Mouse (Mus musculus) hindbrain, embryonic 15.5 days (tissue): ENCODE results near the gene Gm20388. TPM values are rescaled to one million over a fixed set of nuclear protein-coding genes. Genes with fewer than 3 reads are reported as not detected.

Experiments
- ATAC-seq: fragments of 200-750 bp; cut with Nextera tagmentation; 2 replicates; pipeline ENCODE4 v1.8.0; 2017; ENCODE audit warnings: low read depth, moderate number of reproducible peaks, moderate TSS enrichment; ENCODE audit not compliant: low FRiP score
- H3K27ac ChIP-seq: fragments of 300-500 bp; sonication (generic); replicated peaks from 2 replicates; pipeline ENCODE4 v1.5.1; 2015; ENCODE audit warnings: mild to moderate bottlenecking, inconsistent platforms
- H3K27me3 ChIP-seq: fragments of 300-500 bp; sonication (generic); 2 replicates; pipeline ENCODE4 v1.6.1; 2015; ENCODE audit warnings: control low read depth, inconsistent platforms
- H3K36me3 ChIP-seq: fragments of 300-500 bp; sonication (generic); 2 replicates; pipeline ENCODE4 v1.6.1; 2015; ENCODE audit warnings: control low read depth, inconsistent platforms
- H3K4me1 ChIP-seq: fragments of 300-500 bp; sonication (generic); replicated peaks from 2 replicates; pipeline ENCODE4 v1.6.1; 2015; ENCODE audit warnings: control low read depth, inconsistent platforms
- H3K4me2 ChIP-seq: fragments of 300-500 bp; sonication (generic); 2 replicates; pipeline ENCODE4 v1.6.1; 2015; ENCODE audit warnings: moderate library complexity, mild to moderate bottlenecking, inconsistent platforms
- H3K4me3 ChIP-seq: fragments of 300-500 bp; sonication (generic); 2 replicates; pipeline ENCODE4 v1.5.1; 2015; ENCODE audit warnings: mild to moderate bottlenecking, inconsistent platforms
- H3K9ac ChIP-seq: fragments of 300-500 bp; sonication (generic); 2 replicates; pipeline ENCODE4 v1.6.1; 2015; ENCODE audit warnings: inconsistent platforms
- H3K9me3 ChIP-seq: fragments of 300-500 bp; sonication (generic); 2 replicates; pipeline ENCODE4 v1.6.1; 2016; ENCODE audit warnings: control low read depth, inconsistent platforms
- WGBS: fragments of 180-500 bp; shearing (Covaris S2); methylation state at CpG from one replicate; pipeline ENCODE4 v1.1.7; 2015; 5-methylcytosine and 5-hydroxymethylcytosine counted together
- polyA plus RNA-seq: library from polyadenylated mRNA; unstranded; fragments of >200 nt; fragmentation: Nextera tagmentation; extraction: Ambion mirVana; gene quantifications from 2 replicates; pipeline ENCODE4 v1.2.1, GENCODE M21; 2015

Gene Gm20388
- polyA plus RNA-seq, 1 experiment from 2014 or later, result 5.4 TPM

- peaks cover 6% of the 10 kb centered on the region; the same call in 1 of the 2 replicates for H3K4me1 ChIP-seq
- 83% methylated on average over 4 of the region's 4 CpGs for WGBS
- no peak overlapping the region for H3K4me3 ChIP-seq
- H3K9me3 ChIP-seq, result no peaks in the 10 kb centered on the region
- no peaks in the 10 kb centered on the region for H3K36me3 ChIP-seq
- no peak for ATAC-seq
- no peak overlapping the region for H3K9ac ChIP-seq
- no peaks in the 10 kb centered on the region for H3K27me3 ChIP-seq
- H3K4me2 ChIP-seq, result no peak overlapping the region
- no peak overlapping the region for H3K27ac ChIP-seq
Measured at GRCm38 (mm10) chr8:121023003-121023402, 1112.4 kb downstream of the Gm20388 start.

DNA sequence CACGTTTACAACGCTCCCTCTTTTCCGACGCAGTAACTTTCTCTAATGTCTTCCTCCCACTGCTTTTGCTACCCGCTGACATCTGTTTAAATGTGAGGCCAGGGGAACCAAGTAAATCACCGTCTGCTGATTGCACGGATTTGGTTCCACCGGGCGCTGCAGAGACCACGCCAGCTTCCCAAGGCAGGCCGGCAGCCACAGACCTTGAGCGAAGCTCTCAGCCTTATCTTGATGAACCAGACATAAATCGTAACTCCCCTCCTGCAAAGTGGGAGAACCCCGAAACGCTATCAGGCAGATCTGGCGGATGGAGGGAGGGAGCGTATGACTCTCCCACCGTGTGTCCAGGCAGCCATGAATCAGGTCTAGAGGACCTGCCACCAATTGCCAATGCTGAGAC is 1113.1 kb downstream of the Gm20388 start:
- Histone ChIP-seq H3K27me3 (no peaks in the 10 kb centered on the region), H3K4me3 (no peak overlapping the region), H3K4me1 (peaks cover 6% of the 10 kb centered on the region; the same call in 1 of the 2 replicates), H3K9me3 (no peaks in the 10 kb centered on the region), H3K9ac (no peak overlapping the region), H3K27ac (no peak overlapping the region), H3K36me3 (no peaks in the 10 kb centered on the region), H3K4me2 (no peak overlapping the region)
- WGBS, result 70% methylated on average over 18 of the region's 18 CpGs
- no peak for ATAC-seq

DNA sequence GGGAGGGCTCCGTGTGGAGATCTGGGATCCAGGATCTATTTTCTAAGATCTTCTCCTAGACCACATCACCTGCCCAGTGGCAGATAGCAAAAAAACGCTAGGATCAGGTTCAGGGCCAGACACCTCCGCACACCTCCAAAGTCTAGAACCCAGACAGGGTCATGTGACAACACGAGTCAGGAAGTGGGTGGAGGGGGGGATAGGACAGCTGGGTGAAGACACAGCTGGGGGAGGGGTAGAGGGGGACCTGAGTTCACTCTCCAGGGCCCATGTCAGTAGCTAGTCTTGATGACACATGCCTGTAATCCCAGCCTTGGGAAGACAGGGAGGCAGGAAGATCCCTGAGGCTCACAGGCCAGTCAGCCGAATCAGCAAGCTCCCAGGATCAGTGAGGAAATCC is 1114.8 kb downstream of the Gm20388 start:
- Histone ChIP-seq H3K4me1 (peaks cover 6% of the 10 kb centered on the region; the same call in 1 of the 2 replicates), H3K9me3 (no peaks in the 10 kb centered on the region), H3K4me2 (no peak overlapping the region), H3K36me3 (no peaks in the 10 kb centered on the region), H3K9ac (no peak overlapping the region), H3K27me3 (no peaks in the 10 kb centered on the region), H3K27ac (no peak overlapping the region), H3K4me3 (no peak overlapping the region)
- WGBS, result 85% methylated on average over 5 of the region's 5 CpGs
- no peak for ATAC-seq

- Histone ChIP-seq H3K27ac (no peak overlapping the region), H3K27me3 (no peaks in the 10 kb centered on the region), H3K4me2 (no peak overlapping the region), H3K4me3 (no peak overlapping the region), H3K9ac (no peak overlapping the region), H3K36me3 (no peaks in the 10 kb centered on the region), H3K9me3 (no peaks in the 10 kb centered on the region), H3K4me1 (peaks cover 6% of the 10 kb centered on the region; the same call in 1 of the 2 replicates)
- WGBS, result 36% methylated on average over 13 of the region's 13 CpGs
- ATAC-seq, result no peak
Measured at GRCm38 (mm10) chr8:121027787-121028186, 1117.1 kb downstream of the Gm20388 start.

GRCm38 (mm10) chr8:121029076-121029475 is 1118.4 kb downstream of the Gm20388 start:
- 81% methylated on average over 6 of the region's 6 CpGs for WGBS

GRCm38 (mm10) chr8:121030496-121031040 is 1119.9 kb downstream of the Gm20388 start:
- Histone ChIP-seq H3K27me3 (no peaks in the 10 kb centered on the region), H3K4me3 (no peak overlapping the region), H3K9me3 (no peaks in the 10 kb centered on the region), H3K36me3 (no peaks in the 10 kb centered on the region), H3K4me1 (peaks cover 6% of the 10 kb centered on the region; the same call in 1 of the 2 replicates), H3K9ac (no peak overlapping the region), H3K4me2 (no peak overlapping the region), H3K27ac (no peak overlapping the region)
- WGBS, result 67% methylated on average over 10 of the region's 10 CpGs
- no peak for ATAC-seq

More at GRCm38 (mm10) chr8:121029076-121029475, 1118.4 kb downstream of the Gm20388 start:
- Histone ChIP-seq H3K4me1 (peaks cover 6% of the 10 kb centered on the region; the same call in 1 of the 2 replicates), H3K4me3 (no peak overlapping the region), H3K9me3 (no peaks in the 10 kb centered on the region), H3K36me3 (no peaks in the 10 kb centered on the region), H3K4me2 (no peak overlapping the region), H3K27me3 (no peaks in the 10 kb centered on the region), H3K27ac (no peak overlapping the region), H3K9ac (no peak overlapping the region)
- ATAC-seq, result no peak

DNA sequence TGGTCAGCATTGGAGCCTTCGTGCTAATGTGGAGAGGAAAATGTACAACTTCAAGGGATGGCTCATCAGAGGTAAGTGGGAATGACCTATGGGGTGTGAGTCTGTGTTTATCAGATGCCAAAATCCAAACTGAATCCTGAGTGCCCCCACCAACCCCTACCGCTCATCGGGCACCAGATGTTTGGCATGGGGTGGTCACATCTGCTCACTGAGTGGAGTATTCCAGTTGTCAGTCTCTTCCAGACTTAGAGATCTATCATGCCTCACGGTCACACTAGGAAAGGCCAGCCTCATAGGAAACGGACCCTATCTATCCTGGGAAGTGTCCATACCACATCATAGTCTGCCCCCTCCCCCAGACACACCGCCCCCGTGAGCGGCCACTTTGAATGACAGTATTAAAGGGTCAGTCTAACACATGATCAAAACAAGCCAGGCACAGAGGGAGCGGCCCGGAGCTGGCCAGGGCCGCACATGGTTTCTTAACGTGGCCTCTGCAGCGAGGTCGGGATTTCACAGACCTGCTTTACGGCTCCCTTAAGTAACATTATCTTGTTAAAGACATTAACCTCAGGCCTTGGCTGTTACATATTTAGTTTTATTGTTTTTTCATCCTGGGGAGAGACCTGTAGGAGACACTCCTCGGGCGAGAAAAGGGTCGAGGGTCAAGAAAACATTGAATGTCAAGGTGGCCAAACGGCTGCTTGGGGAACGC is 1122.8 kb downstream of the Gm20388 start:
- no peaks in the 10 kb centered on the region for H3K4me1 ChIP-seq
- H3K4me2 ChIP-seq, result no peak overlapping the region
- 76% methylated on average over 20 of the region's 20 CpGs for WGBS
- H3K27ac ChIP-seq, result no peak overlapping the region
- H3K4me3 ChIP-seq, result no peak overlapping the region
- no peaks in the 10 kb centered on the region for H3K36me3 ChIP-seq
- H3K9me3 ChIP-seq, result no peaks in the 10 kb centered on the region
- no peak overlapping the region for H3K9ac ChIP-seq
- no peaks in the 10 kb centered on the region for H3K27me3 ChIP-seq
- ATAC-seq, result no peak

GRCm38 (mm10) chr8:121035611-121036010 is 1125.0 kb downstream of the Gm20388 start:
- H3K27ac ChIP-seq, result no peak overlapping the region
- no peaks in the 10 kb centered on the region for H3K27me3 ChIP-seq
- no peaks in the 10 kb centered on the region for H3K4me1 ChIP-seq
- ATAC-seq, result no peak
- H3K9ac ChIP-seq, result no peak overlapping the region
- no peak overlapping the region for H3K4me2 ChIP-seq
- H3K9me3 ChIP-seq, result no peaks in the 10 kb centered on the region
- no peaks in the 10 kb centered on the region for H3K36me3 ChIP-seq
- H3K4me3 ChIP-seq, result no peak overlapping the region
- 79% methylated on average over 8 of the region's 8 CpGs for WGBS

DNA sequence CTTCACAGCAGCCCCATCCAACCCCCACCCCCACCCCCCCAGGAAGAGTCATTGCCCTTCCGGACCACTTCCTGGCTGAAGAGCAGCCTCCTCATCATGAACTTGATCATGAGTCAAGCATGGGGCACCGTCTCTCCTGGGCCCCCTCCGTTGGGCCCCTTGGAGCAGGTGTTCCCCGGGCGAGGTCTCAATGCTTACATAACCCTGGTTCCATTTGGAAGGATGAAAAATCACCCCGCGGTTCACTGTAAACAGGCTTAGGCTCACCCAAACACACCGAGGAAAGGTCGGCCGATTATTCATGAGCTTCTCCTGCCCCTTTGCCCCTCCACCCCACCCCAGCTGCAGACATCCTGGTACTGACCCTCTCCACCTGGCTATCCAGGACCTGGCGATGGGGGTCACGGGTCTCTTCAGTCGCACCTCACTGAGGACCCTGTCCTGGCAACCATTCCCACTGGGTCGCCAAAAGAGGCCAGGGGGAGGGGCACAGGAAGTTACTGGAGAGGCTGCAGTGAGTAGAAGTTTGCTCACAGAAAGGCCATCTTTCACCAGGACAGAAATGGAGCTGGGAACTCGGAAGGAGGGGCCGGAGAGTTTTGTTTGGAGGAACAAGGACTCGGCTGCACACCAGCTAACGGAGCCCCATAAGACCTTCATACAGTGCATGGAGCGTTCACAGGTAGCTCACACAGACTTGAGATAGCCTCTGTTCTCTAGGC is 1133.2 kb downstream of the Gm20388 start:
- Histone ChIP-seq H3K9me3 (no peaks in the 10 kb centered on the region), H3K4me1 (no peaks in the 10 kb centered on the region), H3K4me3 (no peak overlapping the region), H3K9ac (no peak overlapping the region), H3K27ac (no peak overlapping the region), H3K4me2 (no peak overlapping the region), H3K36me3 (no peaks in the 10 kb centered on the region), H3K27me3 (no peaks in the 10 kb centered on the region)
- WGBS, result 66% methylated on average over 19 of the region's 19 CpGs
- ATAC-seq, result no peak

GRCm38 (mm10) chr8:121047441-121047840 is 1136.8 kb downstream of the Gm20388 start:
- ATAC-seq, result no peak
- no peak overlapping the region for H3K9ac ChIP-seq

DNA sequence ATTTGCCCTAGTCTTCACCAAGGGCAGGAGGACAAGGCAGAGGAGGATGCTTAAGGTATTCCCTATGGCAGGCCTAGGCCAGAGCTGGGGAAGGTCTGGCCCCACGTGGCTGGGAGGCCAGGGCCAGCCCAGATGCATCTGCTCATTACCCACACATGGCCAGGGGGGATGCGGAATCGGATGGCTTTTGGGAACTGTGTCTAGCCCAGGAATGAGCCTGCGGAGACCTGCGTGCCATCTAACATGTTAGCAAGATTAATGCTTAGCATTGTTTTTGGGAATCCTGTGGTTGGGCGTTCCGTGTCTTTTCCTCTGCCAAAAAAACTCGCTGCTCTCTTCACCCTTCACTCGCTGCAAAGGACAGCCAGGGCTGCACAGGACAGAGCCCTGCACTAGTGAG is 1147.4 kb downstream of the Gm20388 start:
- Histone ChIP-seq H3K4me3 (no peak overlapping the region), H3K9ac (no peak overlapping the region), H3K9me3 (no peaks in the 10 kb centered on the region), H3K27me3 (peaks cover 10% of the 10 kb centered on the region; the same call in 1 of the 2 replicates), H3K4me2 (no peak overlapping the region), H3K36me3 (no peaks in the 10 kb centered on the region), H3K27ac (no peak overlapping the region), H3K4me1 (peaks cover 12% of the 10 kb centered on the region)
- no peak for ATAC-seq
- WGBS, result 39% methylated on average over 9 of the region's 9 CpGs

More at GRCm38 (mm10) chr8:121047441-121047840, 1136.8 kb downstream of the Gm20388 start:
- Histone ChIP-seq H3K4me1 (no peaks in the 10 kb centered on the region), H3K9me3 (no peaks in the 10 kb centered on the region), H3K27me3 (no peaks in the 10 kb centered on the region), H3K4me3 (no peak overlapping the region), H3K36me3 (no peaks in the 10 kb centered on the region), H3K4me2 (no peak overlapping the region), H3K27ac (no peak overlapping the region)
- 74% methylated on average over 9 of the region's 9 CpGs for WGBS

DNA sequence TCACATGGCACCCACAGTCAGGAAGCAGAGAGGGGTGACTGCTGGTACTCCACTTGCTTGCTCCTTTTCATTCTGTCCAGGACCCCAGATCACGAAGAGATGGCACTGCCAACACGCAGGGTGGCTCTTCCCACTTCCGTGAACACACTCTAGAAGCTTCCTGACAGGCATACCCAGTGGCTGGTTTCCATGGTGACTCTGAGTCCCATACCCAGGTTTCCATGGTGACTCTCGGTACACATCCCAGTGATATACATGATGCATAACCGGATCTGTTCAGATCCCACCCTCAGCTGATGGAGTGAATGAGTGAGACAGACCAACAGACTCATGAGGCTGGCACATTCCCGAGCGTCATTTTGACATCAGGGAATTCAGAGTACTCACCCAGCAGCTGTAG is 1148.5 kb downstream of the Gm20388 start:
- Histone ChIP-seq H3K9me3 (no peaks in the 10 kb centered on the region), H3K36me3 (no peaks in the 10 kb centered on the region)
- peak; percentile 81 for ATAC-seq

More for the DNA sequence above, 1148.5 kb downstream of the Gm20388 start:
- Histone ChIP-seq H3K4me1 (peaks cover 15% of the 10 kb centered on the region), H3K4me2 (no peak overlapping the region), H3K27me3 (peaks cover 10% of the 10 kb centered on the region; the same call in 1 of the 2 replicates), H3K9ac (no peak overlapping the region), H3K27ac (no peak overlapping the region), H3K4me3 (no peak overlapping the region)
- WGBS, result 49% methylated on average over 7 of the region's 7 CpGs
